Mouse (Mus musculus): ENCODE data around the gene Cd300lg. TPM values are rescaled to one million over a fixed set of nuclear protein-coding genes. Genes with fewer than 3 reads are reported as not detected.

Gene Cd300lg
- polyA plus RNA-seq, 1 experiment: 7.8 TPM

GRCm38 (mm10) chr11:102024084-102024758 lies 17.1 kb upstream of the Cd300lg start:
- no peaks in the 10 kb centered on the region for H3K4me1 ChIP-seq (ENCODE audit: control insufficient read depth, insufficient read depth, low read length)
- DNase-seq: no peak
- no peak overlapping the region for H3K4me3 ChIP-seq (replicated peaks; ENCODE audit: extremely low read depth, low read depth, low read length)
- TF ChIP-seq POLR2A (IDR thresholded peaks at IDR 0.05; ENCODE audit: borderline replicate concordance, extremely low read depth, low read depth, low read length): no peak
- no peak for TF ChIP-seq CTCF (IDR thresholded peaks at IDR 0.05; ENCODE audit: insufficient read depth, low read length)
- 89% methylated on average over 6 of the region's 6 CpGs for WGBS

- Histone ChIP-seq H3K4me3 (replicated peaks; ENCODE audit: extremely low read depth, low read depth, low read length) (no peak overlapping the region), H3K4me1 (ENCODE audit: control insufficient read depth, insufficient read depth, low read length) (no peaks in the 10 kb centered on the region)
- WGBS: 95% methylated on average over 4 of the region's 4 CpGs
- DNase-seq: no peak
- no peak for TF ChIP-seq CTCF (IDR thresholded peaks at IDR 0.05; ENCODE audit: insufficient read depth, low read length)
- no peak for TF ChIP-seq POLR2A (IDR thresholded peaks at IDR 0.05; ENCODE audit: borderline replicate concordance, extremely low read depth, low read depth, low read length)
Measured at GRCm38 (mm10) chr11:102024875-102025274, 16.4 kb upstream of the Cd300lg start.

GRCm38 (mm10) chr11:102025354-102025753 lies 16.0 kb upstream of the Cd300lg start:
- H3K4me3 ChIP-seq (replicated peaks; ENCODE audit: extremely low read depth, low read depth, low read length): no peak overlapping the region
- TF ChIP-seq CTCF (IDR thresholded peaks at IDR 0.05; ENCODE audit: insufficient read depth, low read length) (no peak), POLR2A (IDR thresholded peaks at IDR 0.05; ENCODE audit: borderline replicate concordance, extremely low read depth, low read depth, low read length) (no peak)
- H3K4me1 ChIP-seq (ENCODE audit: control insufficient read depth, insufficient read depth, low read length): no peaks in the 10 kb centered on the region
- WGBS: 53% methylated on average over 7 of the region's 7 CpGs
- DNase-seq: no peak

- Histone ChIP-seq H3K4me3 (replicated peaks; ENCODE audit: extremely low read depth, low read depth, low read length) (peak overlapping the region; percentile 79), H3K4me1 (ENCODE audit: control insufficient read depth, insufficient read depth, low read length) (no peaks in the 10 kb centered on the region)
- DNase-seq: no peak
- TF ChIP-seq POLR2A (IDR thresholded peaks at IDR 0.05; ENCODE audit: borderline replicate concordance, extremely low read depth, low read depth, low read length) (no peak), CTCF (IDR thresholded peaks at IDR 0.05; ENCODE audit: insufficient read depth, low read length) (no peak)
- WGBS: 7% methylated on average over 23 of the region's 23 CpGs
Measured at GRCm38 (mm10) chr11:102025991-102026660, 15.2 kb upstream of the Cd300lg start.

GRCm38 (mm10) chr11:102026694-102027360 lies 14.5 kb upstream of the Cd300lg start:
- Histone ChIP-seq H3K4me1 (ENCODE audit: control insufficient read depth, insufficient read depth, low read length) (no peaks in the 10 kb centered on the region), H3K4me3 (replicated peaks; ENCODE audit: extremely low read depth, low read depth, low read length) (peak overlapping the region; percentile 79)
- no peak for TF ChIP-seq CTCF (IDR thresholded peaks at IDR 0.05; ENCODE audit: insufficient read depth, low read length)
- TF ChIP-seq POLR2A (IDR thresholded peaks at IDR 0.05; ENCODE audit: borderline replicate concordance, extremely low read depth, low read depth, low read length): no peak
- peak; percentile 68 for DNase-seq
- WGBS: 1% methylated on average over 57 of the region's 73 CpGs

- H3K4me3 ChIP-seq (replicated peaks; ENCODE audit: extremely low read depth, low read depth, low read length): peak overlapping the region; percentile 48
- DNase-seq: no peak
- WGBS: 11% methylated on average over 12 of the region's 12 CpGs
- no peaks in the 10 kb centered on the region for H3K4me1 ChIP-seq (ENCODE audit: control insufficient read depth, insufficient read depth, low read length)
- no peak for TF ChIP-seq POLR2A (IDR thresholded peaks at IDR 0.05; ENCODE audit: borderline replicate concordance, extremely low read depth, low read depth, low read length)
- TF ChIP-seq CTCF (IDR thresholded peaks at IDR 0.05; ENCODE audit: insufficient read depth, low read length): no peak
Measured at GRCm38 (mm10) chr11:102027361-102028017, 13.8 kb upstream of the Cd300lg start.

GRCm38 (mm10) chr11:102028087-102028816 lies 13.1 kb upstream of the Cd300lg start, which contains the start of gene Mpp3:
TSS of gene Mpp3 (minus strand) at chr11:102028461.
- Histone ChIP-seq H3K4me1 (ENCODE audit: control insufficient read depth, insufficient read depth, low read length) (no peaks in the 10 kb centered on the region), H3K4me3 (replicated peaks; ENCODE audit: extremely low read depth, low read depth, low read length) (no peak within 1 kb of the TSS)
- 71% methylated on average over 6 of the region's 6 CpGs for WGBS
- TF ChIP-seq CTCF (IDR thresholded peaks at IDR 0.05; ENCODE audit: insufficient read depth, low read length): no peak
- no peak for TF ChIP-seq POLR2A (IDR thresholded peaks at IDR 0.05; ENCODE audit: borderline replicate concordance, extremely low read depth, low read depth, low read length)
- DNase-seq: no peak

GRCm38 (mm10) chr11:102029304-102029703 lies 12.0 kb upstream of the Cd300lg start:
- Histone ChIP-seq H3K4me1 (ENCODE audit: control insufficient read depth, insufficient read depth, low read length) (no peaks in the 10 kb centered on the region), H3K4me3 (replicated peaks; ENCODE audit: extremely low read depth, low read depth, low read length) (no peak overlapping the region)
- WGBS: 77% methylated on average over 4 of the region's 4 CpGs
- TF ChIP-seq POLR2A (IDR thresholded peaks at IDR 0.05; ENCODE audit: borderline replicate concordance, extremely low read depth, low read depth, low read length): no peak
- no peak for TF ChIP-seq CTCF (IDR thresholded peaks at IDR 0.05; ENCODE audit: insufficient read depth, low read length)
- no peak for DNase-seq

- TF ChIP-seq CTCF (IDR thresholded peaks at IDR 0.05; ENCODE audit: insufficient read depth, low read length) (no peak), POLR2A (IDR thresholded peaks at IDR 0.05; ENCODE audit: borderline replicate concordance, extremely low read depth, low read depth, low read length) (no peak)
- 40% methylated on average over 7 of the region's 7 CpGs for WGBS
- no peak for DNase-seq
Measured at GRCm38 (mm10) chr11:102029966-102030365, 11.3 kb upstream of the Cd300lg start.

More at GRCm38 (mm10) chr11:102029966-102030365, 11.3 kb upstream of the Cd300lg start:
- H3K4me1 ChIP-seq (ENCODE audit: control insufficient read depth, insufficient read depth, low read length): no peaks in the 10 kb centered on the region
- no peak overlapping the region for H3K4me3 ChIP-seq (replicated peaks; ENCODE audit: extremely low read depth, low read depth, low read length)

Data from lung, adult 2 months (tissue).